Mouse (Mus musculus): Measurements from ENCODE around the gene Cnot11. TPM values are rescaled to one million over a fixed set of nuclear protein-coding genes. Genes with fewer than 3 reads are reported as not detected.
A peak's percentile ranks its signal among the peaks of the same experiment; 100 is the strongest.

Gene Cnot11
- polyA plus RNA-seq, 1 experiment from 2014 or later, result 34.8 TPM

DNA sequence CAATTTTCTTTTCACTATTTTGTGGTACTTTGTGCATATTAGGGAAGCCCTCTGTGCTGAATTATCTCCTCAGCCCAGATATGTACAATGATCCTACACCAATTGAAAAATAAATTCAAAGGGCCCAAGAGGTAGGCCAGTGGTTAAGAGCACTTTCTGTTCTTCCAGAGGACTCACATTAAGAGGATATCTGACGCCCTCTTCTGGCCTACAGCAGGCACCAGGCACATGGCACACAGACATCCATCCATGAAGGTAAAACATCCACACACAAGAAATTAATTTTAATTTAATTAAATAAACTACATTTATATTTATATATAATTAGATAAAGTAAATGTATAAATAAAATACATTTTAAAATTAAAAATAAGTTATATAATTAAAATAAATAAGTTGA is 30.5 kb upstream of the Cnot11 start:
- DNase-seq (ENCODE audit: low spot score) (peak; percentile 46), ATAC-seq (replicated peaks; ENCODE audit: insufficient number of reproducible peaks, low FRiP score, low TSS enrichment, low read depth) (no peak)
- 10% methylated on average over 1 of the region's 1 CpGs for WGBS

DNA sequence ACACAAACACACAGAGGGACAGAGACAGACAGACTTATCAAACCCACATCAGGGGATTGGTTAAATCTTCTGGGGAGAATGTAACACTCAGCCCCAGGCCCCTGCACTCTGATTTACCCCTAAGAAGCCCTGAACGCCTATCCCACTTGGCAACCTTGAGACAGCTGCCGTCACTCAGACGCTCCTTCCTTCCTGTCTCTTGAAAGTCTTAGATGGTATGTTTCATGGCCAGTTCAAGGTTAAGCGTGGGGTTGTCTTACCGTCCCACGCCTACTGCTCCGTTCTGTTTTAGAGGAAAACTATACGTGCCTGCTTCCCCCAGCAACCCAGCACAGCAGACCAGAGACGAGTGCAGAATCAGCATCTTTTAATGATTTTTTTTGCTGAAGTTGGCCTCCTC is 29.2 kb upstream of the Cnot11 start:
- Histone ChIP-seq H3K27me3 (ENCODE audit: control insufficient read depth, insufficient read depth, low read length) (no peaks in the 10 kb centered on the region), H3K4me1 (ENCODE audit: control insufficient read depth, insufficient read depth, low read length) (no peaks in the 10 kb centered on the region), H3K36me3 (replicated peaks; ENCODE audit: control insufficient read depth, insufficient read depth, low read depth, low read length) (no peaks in the 10 kb centered on the region), H3K9ac (replicated peaks; ENCODE audit: low read length) (no peak overlapping the region), H3K9me3 (replicated peaks; ENCODE audit: control insufficient read depth, low read length) (no peaks in the 10 kb centered on the region), H3K27ac (replicated peaks; ENCODE audit: low read depth, low read length) (no peak overlapping the region), H3K4me3 (ENCODE audit: low read depth, low read length) (no peak overlapping the region), H3K4me2 (ENCODE audit: low read depth, low read length) (no peak overlapping the region)
- ATAC-seq (replicated peaks; ENCODE audit: insufficient number of reproducible peaks, low FRiP score, low TSS enrichment, low read depth) (no peak), DNase-seq (ENCODE audit: low spot score) (no peak)
- 66% methylated on average over 9 of the region's 9 CpGs for WGBS

More for the DNA sequence above, 30.5 kb upstream of the Cnot11 start:
- no peaks in the 10 kb centered on the region for H3K9me3 ChIP-seq (replicated peaks; ENCODE audit: control insufficient read depth, low read length)
- no peaks in the 10 kb centered on the region for H3K27me3 ChIP-seq (ENCODE audit: control insufficient read depth, insufficient read depth, low read length)
- H3K4me3 ChIP-seq (ENCODE audit: low read depth, low read length), result no peak overlapping the region
- H3K4me1 ChIP-seq (ENCODE audit: control insufficient read depth, insufficient read depth, low read length), result no peaks in the 10 kb centered on the region
- H3K9ac ChIP-seq (replicated peaks; ENCODE audit: low read length), result no peak overlapping the region
- no peak overlapping the region for H3K4me2 ChIP-seq (ENCODE audit: low read depth, low read length)
- no peak overlapping the region for H3K27ac ChIP-seq (replicated peaks; ENCODE audit: low read depth, low read length)
- H3K36me3 ChIP-seq (replicated peaks; ENCODE audit: control insufficient read depth, insufficient read depth, low read depth, low read length), result no peaks in the 10 kb centered on the region

DNA sequence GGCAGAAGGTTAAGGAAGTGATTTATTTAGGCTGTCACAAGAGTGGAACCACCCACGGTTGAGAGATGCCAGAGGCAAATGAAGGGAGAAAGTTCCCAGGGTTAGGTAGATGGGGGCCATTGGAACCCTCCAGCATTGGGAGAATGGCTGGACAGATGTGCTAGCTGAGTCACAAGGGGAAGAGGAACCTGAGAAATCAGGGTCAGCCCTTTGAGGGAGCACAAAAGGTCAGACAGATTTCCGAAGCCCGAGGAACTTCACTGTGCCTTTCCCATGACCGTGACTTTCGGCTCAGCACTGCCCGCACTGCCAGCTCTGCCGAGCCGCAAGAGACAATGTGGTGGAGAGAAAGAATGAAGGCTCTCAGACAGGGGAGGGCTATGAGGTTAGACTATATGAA is 23.0 kb upstream of the Cnot11 start:
- 74% methylated on average over 8 of the region's 8 CpGs for WGBS
- no peak overlapping the region for H3K4me3 ChIP-seq (ENCODE audit: low read depth, low read length)
- H3K9me3 ChIP-seq (replicated peaks; ENCODE audit: control insufficient read depth, low read length), result no peaks in the 10 kb centered on the region
- no peaks in the 10 kb centered on the region for H3K27me3 ChIP-seq (ENCODE audit: control insufficient read depth, insufficient read depth, low read length)
- no peaks in the 10 kb centered on the region for H3K4me1 ChIP-seq (ENCODE audit: control insufficient read depth, insufficient read depth, low read length)
- ATAC-seq (replicated peaks; ENCODE audit: insufficient number of reproducible peaks, low FRiP score, low TSS enrichment, low read depth) (no peak), DNase-seq (ENCODE audit: low spot score) (no peak)
- H3K9ac ChIP-seq (replicated peaks; ENCODE audit: low read length), result no peak overlapping the region
- H3K36me3 ChIP-seq (replicated peaks; ENCODE audit: control insufficient read depth, insufficient read depth, low read depth, low read length), result no peaks in the 10 kb centered on the region
- H3K4me2 ChIP-seq (ENCODE audit: low read depth, low read length), result no peak overlapping the region
- no peak overlapping the region for H3K27ac ChIP-seq (replicated peaks; ENCODE audit: low read depth, low read length)

- no peaks in the 10 kb centered on the region for H3K9me3 ChIP-seq (replicated peaks; ENCODE audit: control insufficient read depth, low read length)
- H3K4me2 ChIP-seq (ENCODE audit: low read depth, low read length), result no peak overlapping the region
- H3K36me3 ChIP-seq (replicated peaks; ENCODE audit: control insufficient read depth, insufficient read depth, low read depth, low read length), result no peaks in the 10 kb centered on the region
- no peaks in the 10 kb centered on the region for H3K4me1 ChIP-seq (ENCODE audit: control insufficient read depth, insufficient read depth, low read length)
- no peak for DNase-seq (ENCODE audit: low spot score)
- ATAC-seq (replicated peaks; ENCODE audit: insufficient number of reproducible peaks, low FRiP score, low TSS enrichment, low read depth), result no peak
- no peak overlapping the region for H3K4me3 ChIP-seq (ENCODE audit: low read depth, low read length)
- WGBS, result 82% methylated on average over 1 of the region's 1 CpGs
- H3K9ac ChIP-seq (replicated peaks; ENCODE audit: low read length), result no peak overlapping the region
- H3K27me3 ChIP-seq (ENCODE audit: control insufficient read depth, insufficient read depth, low read length), result no peaks in the 10 kb centered on the region
- no peak overlapping the region for H3K27ac ChIP-seq (replicated peaks; ENCODE audit: low read depth, low read length)
These were observed 22.6 kb upstream of the Cnot11 start for GRCm38 (mm10) chr1:39512183-39512582.

GRCm38 (mm10) chr1:39515303-39515991 is 19.3 kb upstream of the Cnot11 start:
- ATAC-seq (replicated peaks; ENCODE audit: insufficient number of reproducible peaks, low FRiP score, low TSS enrichment, low read depth), result no peak
- no peak for DNase-seq (ENCODE audit: low spot score)
- Histone ChIP-seq H3K36me3 (replicated peaks; ENCODE audit: control insufficient read depth, insufficient read depth, low read depth, low read length) (no peaks in the 10 kb centered on the region), H3K4me1 (ENCODE audit: control insufficient read depth, insufficient read depth, low read length) (no peaks in the 10 kb centered on the region), H3K9ac (replicated peaks; ENCODE audit: low read length) (no peak overlapping the region), H3K27me3 (ENCODE audit: control insufficient read depth, insufficient read depth, low read length) (no peaks in the 10 kb centered on the region), H3K27ac (replicated peaks; ENCODE audit: low read depth, low read length) (no peak overlapping the region), H3K4me2 (ENCODE audit: low read depth, low read length) (no peak overlapping the region), H3K9me3 (replicated peaks; ENCODE audit: control insufficient read depth, low read length) (no peaks in the 10 kb centered on the region), H3K4me3 (ENCODE audit: low read depth, low read length) (no peak overlapping the region)
- 82% methylated on average over 10 of the region's 10 CpGs for WGBS

GRCm38 (mm10) chr1:39521326-39521725 is 13.5 kb upstream of the Cnot11 start:
- 89% methylated on average over 7 of the region's 7 CpGs for WGBS
- Histone ChIP-seq H3K9ac (replicated peaks; ENCODE audit: low read length) (no peak overlapping the region), H3K4me3 (ENCODE audit: low read depth, low read length) (no peak overlapping the region), H3K27me3 (ENCODE audit: control insufficient read depth, insufficient read depth, low read length) (no peaks in the 10 kb centered on the region), H3K36me3 (replicated peaks; ENCODE audit: control insufficient read depth, insufficient read depth, low read depth, low read length) (no peaks in the 10 kb centered on the region), H3K9me3 (replicated peaks; ENCODE audit: control insufficient read depth, low read length) (no peaks in the 10 kb centered on the region), H3K4me2 (ENCODE audit: low read depth, low read length) (no peak overlapping the region), H3K27ac (replicated peaks; ENCODE audit: low read depth, low read length) (no peak overlapping the region), H3K4me1 (ENCODE audit: control insufficient read depth, insufficient read depth, low read length) (no peaks in the 10 kb centered on the region)
- no peak for ATAC-seq (replicated peaks; ENCODE audit: insufficient number of reproducible peaks, low FRiP score, low TSS enrichment, low read depth)
- no peak for DNase-seq (ENCODE audit: low spot score)

DNA sequence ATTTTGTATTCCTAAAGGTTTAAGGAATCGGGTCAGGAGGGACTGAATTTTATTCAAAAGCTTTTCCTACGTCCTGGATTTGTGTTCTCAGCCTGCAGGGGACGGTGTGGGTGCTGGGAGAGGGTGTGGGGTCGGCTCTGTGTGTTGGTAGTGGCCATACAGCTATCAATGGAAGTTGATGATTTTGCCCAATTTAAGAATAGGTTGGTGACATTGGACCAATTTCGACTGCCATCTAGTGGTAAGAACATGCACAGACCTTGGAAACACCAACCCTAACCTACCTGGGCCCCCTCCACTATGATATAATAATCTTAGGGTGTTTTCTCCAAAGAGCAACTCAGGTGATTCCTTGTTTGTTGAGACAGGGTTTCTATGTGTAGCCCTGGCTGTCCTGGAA is 12.3 kb upstream of the Cnot11 start:
- DNase-seq (ENCODE audit: low spot score), result peak; percentile 70
- WGBS, result 28% methylated on average over 5 of the region's 5 CpGs
- no peak overlapping the region for H3K27ac ChIP-seq (replicated peaks; ENCODE audit: low read depth, low read length)
- no peak overlapping the region for H3K9ac ChIP-seq (replicated peaks; ENCODE audit: low read length)
- ATAC-seq (replicated peaks; ENCODE audit: insufficient number of reproducible peaks, low FRiP score, low TSS enrichment, low read depth), result no peak
- no peaks in the 10 kb centered on the region for H3K4me1 ChIP-seq (ENCODE audit: control insufficient read depth, insufficient read depth, low read length)
- no peaks in the 10 kb centered on the region for H3K36me3 ChIP-seq (replicated peaks; ENCODE audit: control insufficient read depth, insufficient read depth, low read depth, low read length)
- no peaks in the 10 kb centered on the region for H3K27me3 ChIP-seq (ENCODE audit: control insufficient read depth, insufficient read depth, low read length)
- no peak overlapping the region for H3K4me2 ChIP-seq (ENCODE audit: low read depth, low read length)
- H3K9me3 ChIP-seq (replicated peaks; ENCODE audit: control insufficient read depth, low read length), result no peaks in the 10 kb centered on the region
- no peak overlapping the region for H3K4me3 ChIP-seq (ENCODE audit: low read depth, low read length)

DNA sequence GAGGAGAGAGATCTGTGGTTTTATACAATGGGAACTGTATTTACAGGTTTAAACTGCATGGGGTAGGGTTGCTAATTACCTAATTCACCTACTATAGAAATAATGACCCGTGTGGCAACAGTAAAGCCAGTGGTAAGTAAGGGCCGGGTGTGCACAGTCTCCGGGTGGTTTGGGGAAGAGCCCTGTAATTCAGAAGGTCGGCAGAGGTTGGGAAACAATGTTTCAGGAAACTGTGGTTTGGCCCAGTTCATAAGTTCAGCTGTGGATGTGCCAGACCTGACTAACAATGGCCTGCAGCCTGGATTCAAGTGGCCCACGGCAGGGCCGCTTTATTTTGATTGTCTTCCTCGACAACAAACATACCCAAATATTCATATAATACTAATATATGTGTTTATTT is 9.0 kb upstream of the Cnot11 start:
- DNase-seq (ENCODE audit: low spot score) (no peak), ATAC-seq (replicated peaks; ENCODE audit: insufficient number of reproducible peaks, low FRiP score, low TSS enrichment, low read depth) (no peak)
- WGBS, result 72% methylated on average over 7 of the region's 7 CpGs
- H3K9ac ChIP-seq (replicated peaks; ENCODE audit: low read length), result no peak overlapping the region
- H3K27ac ChIP-seq (replicated peaks; ENCODE audit: low read depth, low read length), result no peak overlapping the region
- no peaks in the 10 kb centered on the region for H3K36me3 ChIP-seq (replicated peaks; ENCODE audit: control insufficient read depth, insufficient read depth, low read depth, low read length)
- H3K4me2 ChIP-seq (ENCODE audit: low read depth, low read length), result no peak overlapping the region
- no peak overlapping the region for H3K4me3 ChIP-seq (ENCODE audit: low read depth, low read length)
- no peaks in the 10 kb centered on the region for H3K4me1 ChIP-seq (ENCODE audit: control insufficient read depth, insufficient read depth, low read length)
- no peaks in the 10 kb centered on the region for H3K27me3 ChIP-seq (ENCODE audit: control insufficient read depth, insufficient read depth, low read length)
- H3K9me3 ChIP-seq (replicated peaks; ENCODE audit: control insufficient read depth, low read length), result no peaks in the 10 kb centered on the region
